Comparison of ENCODE assay signal across 9 mouse cellular contexts in the genomic region with DNA sequence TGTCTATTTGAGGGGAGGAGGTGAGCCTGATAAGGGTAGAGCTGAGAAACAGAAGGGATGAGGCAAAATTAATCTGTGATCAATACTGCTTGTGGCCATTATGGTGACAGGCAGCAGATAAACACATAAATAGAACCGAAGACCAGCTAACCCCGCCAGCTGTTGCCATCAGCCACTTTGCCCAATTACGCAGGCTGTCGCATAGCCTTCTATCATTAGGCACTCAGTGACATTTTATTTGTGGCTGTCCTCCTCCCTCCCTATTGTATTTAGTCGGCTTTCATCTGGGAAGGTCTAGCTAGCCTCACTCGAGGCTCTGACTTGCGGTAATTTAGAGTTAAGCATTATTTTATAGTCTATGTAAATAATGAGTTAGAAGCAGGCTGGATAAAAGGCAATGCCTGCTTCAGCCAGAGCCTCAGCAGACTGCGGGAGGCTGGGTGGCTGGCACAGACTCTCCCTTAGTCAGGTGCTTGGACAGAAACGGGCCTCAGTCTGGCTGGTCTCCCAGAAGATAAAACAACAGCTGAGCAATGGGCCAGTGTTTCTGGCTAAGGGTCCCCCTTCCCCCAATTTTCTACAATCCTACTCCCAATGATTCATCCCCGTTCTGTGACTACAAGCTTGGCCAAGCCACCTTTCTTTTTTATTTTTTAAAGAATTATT.
DNase-seq lines count a peak whose midpoint lies in the region; ATAC-seq lines count a peak whose summit lies in the region.
"Had no signal": no experiment of that assay in that cellular context is flagged by ENCODE, and none has a peak within 500 bp of the region (broad histone marks: within the 10 kb centered on the region; RNA-seq: fewer than 3 reads in every experiment).

No protein-coding gene starts in this region.

- DNase-seq in embryonic facial prominence, embryonic 14.5 days (ENCODE audit: low spot score), result peak; percentile 72
- no peak for DNase-seq in embryonic facial prominence, embryonic 10.5 days (ENCODE audit: low spot score)
- peak; percentile 94 for DNase-seq in NIH3T3 (ENCODE audit: low read depth)
- DNase-seq in right cerebral cortex, postnatal 10 days (ENCODE audit: low spot score in 2 of 2), result peak; percentile 86 to 90

- H3K9ac ChIP-seq in embryonic facial prominence, embryonic 14.5 days (ENCODE audit: low read depth, low read length), result no peak overlapping the region
- H3K9ac ChIP-seq in forebrain, embryonic 13.5 days, result peak overlapping the region; percentile 1; the same call in 1 of the 2 replicates
- no peak overlapping the region for H3K9ac ChIP-seq in hindbrain, embryonic 12.5 days
- no peak overlapping the region for H3K9ac ChIP-seq in lung, embryonic 16.5 days (ENCODE audit: low read length)
- H3K9ac ChIP-seq: embryonic facial prominence, embryonic 15.5 days had no signal

- H3K27ac ChIP-seq in embryonic facial prominence, embryonic 14.5 days (replicated peaks; ENCODE audit: low read depth, low read length), result no peak overlapping the region; the same call in 1 of the 2 replicates
- H3K27ac ChIP-seq in embryonic facial prominence, embryonic 10.5 days (replicated peaks), result no peak overlapping the region
- H3K27ac ChIP-seq in forebrain, embryonic 13.5 days, result peak overlapping the region; percentile 81
- peak overlapping the region; percentile 49 for H3K27ac ChIP-seq in hindbrain, embryonic 12.5 days
- no peak overlapping the region for H3K27ac ChIP-seq in lung, embryonic 16.5 days (ENCODE audit: low read length)
- H3K27ac ChIP-seq: embryonic facial prominence, embryonic 15.5 days had no signal

- no peaks in the 10 kb centered on the region for H3K36me3 ChIP-seq in embryonic facial prominence, embryonic 14.5 days (ENCODE audit: control insufficient read depth, insufficient read depth, low read length)
- H3K36me3 ChIP-seq in embryonic facial prominence, embryonic 10.5 days (replicated peaks), result peaks cover 3% of the 10 kb centered on the region; the same call in 1 of the 2 replicates
- H3K36me3 ChIP-seq in forebrain, embryonic 13.5 days (ENCODE audit: poor library complexity, severe bottlenecking), result no peaks in the 10 kb centered on the region
- H3K36me3 ChIP-seq in hindbrain, embryonic 12.5 days, result no peaks in the 10 kb centered on the region
- H3K36me3 ChIP-seq in lung, embryonic 16.5 days (ENCODE audit: control insufficient read depth, insufficient read depth, low read length), result no peaks in the 10 kb centered on the region
- H3K36me3 ChIP-seq: embryonic facial prominence, embryonic 15.5 days had no signal

- H3K9me3 ChIP-seq in embryonic facial prominence, embryonic 14.5 days (ENCODE audit: control insufficient read depth, low read length), result no peaks in the 10 kb centered on the region
- H3K9me3 ChIP-seq in embryonic facial prominence, embryonic 10.5 days, result no peaks in the 10 kb centered on the region
- H3K9me3 ChIP-seq in forebrain, embryonic 13.5 days (replicated peaks), result no peaks in the 10 kb centered on the region
- H3K9me3 ChIP-seq in hindbrain, embryonic 12.5 days (replicated peaks), result no peaks in the 10 kb centered on the region
- H3K9me3 ChIP-seq in lung, embryonic 16.5 days (ENCODE audit: control insufficient read depth, low read length), result no peaks in the 10 kb centered on the region
- H3K9me3 ChIP-seq: embryonic facial prominence, embryonic 15.5 days had no signal

- WGBS in embryonic facial prominence, embryonic 14.5 days, result 67% methylated on average over 10 of the region's 10 CpGs
- 73% methylated on average over 10 of the region's 10 CpGs for WGBS in embryonic facial prominence, embryonic 10.5 days
- 12% methylated on average over 10 of the region's 10 CpGs for WGBS in forebrain, embryonic 13.5 days
- 40% methylated on average over 10 of the region's 10 CpGs for WGBS in hindbrain, embryonic 12.5 days
- WGBS in lung, embryonic 16.5 days, result 39% methylated on average over 10 of the region's 10 CpGs

- no peak overlapping the region for H3K4me2 ChIP-seq in embryonic facial prominence, embryonic 14.5 days (ENCODE audit: low read depth, low read length)
- H3K4me2 ChIP-seq in forebrain, embryonic 13.5 days, result peak overlapping the region; percentile 28; the same call in 1 of the 2 replicates
- no peak overlapping the region for H3K4me2 ChIP-seq in hindbrain, embryonic 12.5 days (replicated peaks)
- H3K4me2 ChIP-seq in lung, embryonic 16.5 days (ENCODE audit: low read depth, low read length), result no peak overlapping the region
- H3K4me2 ChIP-seq: embryonic facial prominence, embryonic 15.5 days had no signal

- peak; percentile 62; the same call in 1 of the 2 replicates for ATAC-seq in embryonic facial prominence, embryonic 14.5 days (ENCODE audit: low read depth)
- ATAC-seq in forebrain, embryonic 13.5 days, result peak; percentile 87
- peak; percentile 27 for ATAC-seq in hindbrain, embryonic 12.5 days (ENCODE audit: low FRiP score)
- peak; percentile 46; the same call in 1 of the 2 replicates for ATAC-seq in lung, embryonic 16.5 days (ENCODE audit: low read depth)
- no peak for ATAC-seq in monocyte, adult 5-6 weeks (replicated peaks; ENCODE audit: insufficient number of reproducible peaks, low FRiP score, low TSS enrichment, poor library complexity, severe bottlenecking)

- no peak overlapping the region for H3K4me3 ChIP-seq in embryonic facial prominence, embryonic 14.5 days (ENCODE audit: low read depth, low read length)
- H3K4me3 ChIP-seq in embryonic facial prominence, embryonic 10.5 days, result no peak overlapping the region
- no peak overlapping the region for H3K4me3 ChIP-seq in forebrain, embryonic 13.5 days
- no peak overlapping the region for H3K4me3 ChIP-seq in hindbrain, embryonic 12.5 days
- H3K4me3 ChIP-seq in lung, embryonic 16.5 days (ENCODE audit: low read length), result no peak overlapping the region
- H3K4me3 ChIP-seq: embryonic facial prominence, embryonic 15.5 days had no signal

- H3K4me1 ChIP-seq in embryonic facial prominence, embryonic 14.5 days (ENCODE audit: control insufficient read depth, insufficient read depth, low read length), result no peaks in the 10 kb centered on the region
- H3K4me1 ChIP-seq in embryonic facial prominence, embryonic 10.5 days, result peaks cover 31% of the 10 kb centered on the region
- peaks cover 56% of the 10 kb centered on the region for H3K4me1 ChIP-seq in forebrain, embryonic 13.5 days
- peaks cover 37% of the 10 kb centered on the region for H3K4me1 ChIP-seq in hindbrain, embryonic 12.5 days
- peaks cover 13% of the 10 kb centered on the region for H3K4me1 ChIP-seq in lung, embryonic 16.5 days (replicated peaks; ENCODE audit: control insufficient read depth, insufficient read depth, low read length)

- no peaks in the 10 kb centered on the region for H3K27me3 ChIP-seq in embryonic facial prominence, embryonic 14.5 days (replicated peaks; ENCODE audit: control insufficient read depth, insufficient read depth, low read length)
- no peaks in the 10 kb centered on the region for H3K27me3 ChIP-seq in embryonic facial prominence, embryonic 10.5 days (replicated peaks; ENCODE audit: low read depth, poor library complexity, severe bottlenecking)
- no peaks in the 10 kb centered on the region for H3K27me3 ChIP-seq in forebrain, embryonic 13.5 days
- H3K27me3 ChIP-seq in hindbrain, embryonic 12.5 days, result no peaks in the 10 kb centered on the region
- H3K27me3 ChIP-seq in lung, embryonic 16.5 days (ENCODE audit: control insufficient read depth, insufficient read depth, low read depth, low read length), result no peaks in the 10 kb centered on the region
- H3K27me3 ChIP-seq: embryonic facial prominence, embryonic 15.5 days had no signal

Comparison
In these comparisons a context has a peak if more than half of its experiments do, and no peak if none do; other contexts are left out.
1. H3K27ac ChIP-seq: peak in forebrain, embryonic 13.5 days (single experiment) and hindbrain, embryonic 12.5 days (single experiment); none in embryonic facial prominence, embryonic 14.5 days (single experiment), embryonic facial prominence, embryonic 10.5 days (single experiment) and lung, embryonic 16.5 days (single experiment).